Mouse (Mus musculus) bone marrow macrophage, adult 2 months (primary cell): ENCODE results near the gene Snap25.

Experiments
- CTCF ChIP-seq: IDR thresholded peaks from 2 replicates; pipeline ENCODE4 v1.5.1; 2012; ENCODE audit warnings: low read depth, mild to moderate bottlenecking, low read length, moderate library complexity
- POLR2A ChIP-seq: IDR thresholded peaks from 2 replicates; pipeline ENCODE4 v1.6.1; 2012; ENCODE audit warnings: mild to moderate bottlenecking, low read depth, low read length, borderline replicate concordance

- no peak for TF ChIP-seq CTCF
- TF ChIP-seq POLR2A = no peak
These were observed 3.1 kb downstream of the Snap25 start for GRCm38 (mm10) chr2:136716400-136716799.
